Mouse (Mus musculus) frontal cortex, postnatal 36 days (tissue): Measurements from ENCODE around the gene Carnmt1.
A peak's percentile ranks its signal among the peaks of the same experiment; 100 is the strongest.

Source experiments
- DNase-seq, 2 experiments: peaks; one replicate each; pipeline ENCODE4 v3.0.0; 2022; ENCODE audit warnings: low spot score in 2 of 2

Gene Carnmt1

DNA sequence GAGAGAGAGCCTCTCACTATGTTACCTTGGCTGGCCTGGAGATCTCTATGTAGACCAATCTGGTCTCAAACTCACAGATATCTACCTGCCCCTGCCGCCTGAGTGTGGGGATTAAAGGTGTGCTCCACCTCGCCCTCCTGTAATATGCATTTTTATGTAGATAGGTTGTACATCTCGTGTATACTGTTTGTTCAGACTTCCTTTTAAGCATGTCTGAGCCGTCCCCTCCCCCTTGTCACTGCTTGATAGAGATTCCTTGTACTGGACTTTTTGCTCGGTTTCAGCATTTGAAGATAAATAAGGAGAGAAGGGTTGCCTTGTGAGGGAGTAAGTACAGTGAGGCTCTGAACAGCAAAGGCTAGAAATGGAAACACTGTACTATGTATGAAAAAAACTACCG is 17.5 kb upstream of the Carnmt1 start:
- DNase-seq = no peak

DNA sequence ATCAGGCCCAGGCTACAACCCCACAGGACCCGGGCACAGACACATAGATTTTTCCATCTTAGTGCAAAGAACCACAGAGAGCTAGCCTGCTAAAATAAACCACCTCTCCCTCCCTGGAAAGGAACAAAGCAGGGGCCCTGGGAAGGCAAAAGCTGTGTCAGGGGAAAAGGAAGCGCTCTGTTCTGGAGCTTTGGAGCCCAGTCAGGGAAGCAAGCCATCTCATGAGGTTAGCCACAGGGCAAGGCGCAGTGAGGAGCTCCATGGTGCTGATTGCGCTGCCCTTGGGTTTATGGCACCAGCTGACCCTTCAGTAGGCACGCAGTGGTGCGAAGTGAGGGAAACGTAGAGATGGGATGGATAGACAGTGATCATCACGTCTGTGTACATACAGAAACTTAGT is 16.2 kb upstream of the Carnmt1 start:
- no peak for DNase-seq

DNA sequence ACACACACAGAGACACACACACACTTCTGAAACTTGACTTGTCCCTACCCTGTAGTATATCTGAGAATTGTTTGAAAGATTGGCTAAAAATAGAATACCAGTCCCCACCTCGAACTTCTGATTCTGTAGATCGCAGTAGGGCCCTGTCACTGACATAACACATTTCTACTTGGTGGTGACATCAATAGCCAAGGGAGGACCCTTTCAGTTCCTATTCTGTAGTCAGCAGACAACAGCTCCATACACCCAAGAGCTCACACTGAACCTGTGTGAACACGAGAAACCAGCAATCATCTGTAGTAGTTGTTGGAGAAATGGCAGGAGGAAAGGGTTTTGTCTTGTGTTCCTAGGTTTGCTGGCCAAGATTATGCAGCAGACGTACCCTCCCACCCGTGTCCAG is 15.6 kb upstream of the Carnmt1 start:
- no peak for DNase-seq

DNA sequence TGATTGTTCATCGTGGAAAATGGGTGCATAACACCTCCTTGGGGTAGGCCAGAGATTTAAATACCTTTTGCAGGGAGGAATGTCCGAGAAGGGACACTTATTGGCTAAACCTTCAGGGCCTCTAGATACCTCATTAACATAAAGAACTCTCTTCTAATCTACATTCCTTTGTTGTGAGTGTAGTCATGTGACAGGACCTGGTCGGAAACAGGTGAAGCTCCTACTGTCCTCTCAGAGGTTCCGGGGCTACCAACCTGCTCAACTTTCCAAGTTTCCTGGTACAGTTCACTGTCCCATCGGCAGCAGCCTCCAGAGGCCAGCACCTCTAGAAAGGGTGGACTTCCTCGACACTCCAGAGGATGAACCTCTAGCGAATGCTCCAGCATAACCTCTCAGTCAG is 14.6 kb upstream of the Carnmt1 start:
- DNase-seq = no peak

DNA sequence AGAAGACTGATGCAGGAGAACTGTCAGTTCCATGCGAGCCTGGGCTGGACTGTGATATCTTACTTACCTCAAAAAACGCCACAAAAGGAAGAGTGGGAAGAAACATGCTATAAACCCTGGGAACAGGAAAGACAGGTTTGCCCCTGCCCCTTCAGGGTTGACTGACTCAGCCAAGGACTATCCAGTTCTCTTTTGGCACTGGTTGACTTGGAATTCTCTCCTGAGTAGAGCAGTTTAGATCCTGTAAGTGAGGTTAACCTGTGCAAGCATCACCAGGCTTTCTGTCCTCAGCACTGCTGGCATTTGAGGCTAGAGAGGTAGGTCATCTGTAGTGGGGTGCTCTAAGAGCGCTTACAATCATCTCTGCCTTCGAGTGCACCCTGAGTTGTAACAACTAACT is 12.1 kb upstream of the Carnmt1 start:
- DNase-seq = no peak

DNA sequence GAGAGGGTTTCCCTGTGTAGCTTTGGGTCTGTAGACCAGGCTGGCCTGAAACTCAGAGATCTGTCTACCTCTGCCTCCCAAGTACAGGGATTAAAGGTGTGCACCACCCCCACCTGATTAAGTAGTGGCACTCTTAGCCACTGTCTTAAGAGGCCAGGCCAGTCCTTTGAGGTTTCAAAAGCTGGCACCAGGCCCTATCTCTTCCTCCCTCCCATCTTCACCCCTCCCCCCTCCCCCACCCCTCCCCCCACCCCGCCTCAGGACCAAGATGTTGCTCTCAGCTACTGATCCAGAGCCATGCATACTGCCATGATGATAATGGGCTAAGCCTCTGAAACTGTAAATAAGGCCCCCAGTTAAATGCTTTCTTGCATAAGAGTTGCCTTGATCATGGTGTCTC is 11.2 kb upstream of the Carnmt1 start:
- no peak for DNase-seq

DNA sequence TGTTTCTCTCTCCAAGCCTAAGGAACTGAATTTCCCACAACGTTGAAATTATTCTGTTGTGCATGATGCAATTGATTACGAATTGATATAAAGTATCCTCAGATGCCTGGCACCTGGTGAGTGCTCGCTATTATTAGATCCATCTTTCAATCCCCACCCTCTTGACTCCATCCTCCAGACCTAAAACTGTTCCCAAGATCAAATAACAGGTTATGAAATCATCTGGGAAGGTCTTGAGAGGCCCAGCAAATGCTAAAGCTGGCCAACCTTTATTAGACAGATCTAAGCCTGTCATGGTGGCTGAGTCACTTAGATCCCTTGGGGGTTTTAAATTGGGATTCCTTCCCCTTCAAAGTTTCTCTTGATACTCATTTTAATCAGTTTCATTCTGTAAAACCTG is 10.1 kb upstream of the Carnmt1 start:
- DNase-seq = no peak

DNA sequence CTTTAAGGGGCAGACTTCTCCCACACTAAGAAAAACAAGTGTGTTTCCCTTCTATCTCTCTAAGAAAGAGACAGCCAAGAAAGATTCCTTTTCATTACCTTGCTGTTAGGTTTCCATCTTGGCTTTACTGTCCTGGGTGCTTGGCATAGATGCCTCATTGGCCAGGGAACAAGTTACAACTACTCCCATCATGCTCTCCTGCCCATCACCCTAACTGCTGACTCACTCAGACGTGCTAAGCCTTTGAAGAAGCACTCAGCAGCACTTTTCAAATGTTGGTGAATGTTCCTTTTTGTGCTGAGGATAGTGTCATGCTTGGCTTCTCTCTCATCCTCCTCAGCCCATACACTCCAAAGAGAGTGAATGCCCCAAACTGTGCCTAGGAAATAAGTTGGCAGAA is 8.9 kb upstream of the Carnmt1 start:
- DNase-seq = no peak

DNA sequence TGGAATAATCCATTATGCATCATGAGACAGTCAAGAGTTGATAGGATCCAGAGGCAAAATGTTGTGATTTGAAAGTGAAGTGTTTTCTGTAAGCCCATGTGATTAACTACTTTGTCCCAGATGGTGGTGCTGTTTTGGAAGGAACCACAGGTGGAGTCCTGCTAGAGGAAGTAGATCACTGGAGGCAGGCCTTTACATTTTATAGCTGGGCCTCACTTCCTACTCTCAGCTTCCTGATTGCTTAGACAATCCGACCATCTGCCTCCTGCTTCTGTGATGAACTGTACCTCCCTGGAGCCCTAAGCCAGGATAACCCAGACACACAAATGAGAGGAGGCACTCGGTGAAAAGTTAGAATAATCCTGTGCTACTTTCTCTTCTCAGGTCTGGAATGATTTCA is 6.7 kb upstream of the Carnmt1 start:
- DNase-seq = no peak

DNA sequence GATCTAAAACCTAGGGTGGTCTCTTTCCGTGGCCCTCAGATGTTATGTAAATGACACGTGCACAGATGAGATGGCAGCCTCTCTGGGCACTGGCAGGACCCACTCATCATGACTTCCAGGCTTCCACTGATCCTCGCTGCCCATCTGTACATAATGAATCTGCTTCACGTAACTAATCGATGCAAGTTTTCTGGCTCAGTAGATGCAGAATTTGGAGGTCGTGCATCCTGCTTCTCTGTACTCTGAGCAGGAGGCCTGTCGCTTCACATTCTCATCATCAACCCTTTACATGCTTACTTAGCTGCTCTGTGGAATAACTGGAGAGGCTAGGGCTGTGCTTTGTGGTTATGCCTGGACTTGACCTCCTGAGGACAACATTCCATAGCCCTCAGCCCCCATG is 3.6 kb upstream of the Carnmt1 start:
- no peak for DNase-seq

DNA sequence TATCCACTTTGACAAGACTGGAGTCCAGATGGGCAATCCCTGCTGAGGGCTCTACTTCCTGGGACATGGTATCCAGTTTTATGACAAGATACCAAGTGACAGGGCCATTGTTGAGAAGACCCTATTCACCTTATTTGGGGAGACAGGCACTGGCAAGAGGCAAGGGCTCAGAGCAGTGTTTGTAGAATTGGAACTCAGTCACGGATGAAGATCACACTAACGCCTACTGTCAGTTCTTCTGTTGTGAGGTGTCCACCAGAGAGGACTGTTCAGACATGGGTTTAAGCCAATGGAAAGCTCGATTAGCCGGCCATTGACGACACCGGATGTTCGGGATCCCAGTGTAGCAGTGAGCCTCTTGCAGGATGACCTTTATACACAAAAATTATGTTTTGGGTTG is 1.0 kb upstream of the Carnmt1 start:
- DNase-seq = no peak

DNA sequence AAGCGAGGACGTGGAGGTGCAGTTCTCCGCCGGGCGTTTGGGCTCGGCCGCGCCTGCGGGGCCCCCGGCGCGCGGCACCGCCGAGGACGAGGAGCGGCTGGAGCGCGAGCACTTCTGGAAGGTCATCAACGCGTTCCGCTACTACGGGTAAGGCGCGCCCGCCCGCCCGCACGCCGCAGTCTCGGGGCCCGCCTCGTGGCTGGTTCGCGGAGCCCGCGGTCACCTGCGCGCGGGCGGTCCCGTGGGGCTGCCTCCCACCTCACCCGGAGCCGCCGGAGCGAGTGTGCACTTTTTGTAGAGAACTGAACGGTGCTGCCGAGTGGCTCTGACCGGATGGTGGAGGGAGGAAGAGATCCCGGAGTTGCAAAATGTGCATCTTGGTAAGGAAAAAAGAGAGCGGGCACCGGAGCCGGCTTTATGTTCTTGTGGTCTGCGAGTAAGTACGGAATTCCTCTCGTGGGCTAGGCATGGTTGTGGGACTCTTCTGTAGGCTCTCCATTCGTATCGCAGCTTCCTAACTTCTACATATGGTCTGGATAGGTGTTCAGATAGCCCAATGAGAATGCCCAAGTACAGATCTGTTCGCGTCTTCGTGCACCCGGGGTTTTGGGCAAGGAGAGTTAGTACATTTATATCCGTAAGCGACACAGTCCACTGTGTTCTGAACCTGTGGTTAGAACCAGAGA is 635 bp downstream of the Carnmt1 start:
- DNase-seq = peak; percentile 44 to 54

DNA sequence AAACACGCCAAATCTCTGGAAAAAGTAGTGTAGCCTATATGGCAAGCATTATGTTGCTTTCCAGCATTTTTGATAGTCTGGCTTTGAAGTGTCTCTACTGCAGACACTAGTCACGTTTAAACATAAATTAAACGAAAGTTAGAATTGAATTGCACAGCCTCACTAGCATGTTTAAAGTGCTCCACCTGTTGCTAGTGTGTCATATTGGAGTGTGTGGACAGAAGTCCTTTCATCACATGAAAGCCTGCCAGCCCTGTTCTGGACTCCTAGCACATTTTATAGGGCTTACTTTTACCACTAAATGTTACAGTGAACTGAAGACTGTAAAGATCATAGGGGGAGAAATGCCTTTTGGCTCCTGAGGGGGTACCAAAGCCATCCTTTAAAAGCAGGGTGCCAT is 1.9 kb downstream of the Carnmt1 start:
- no peak for DNase-seq

DNA sequence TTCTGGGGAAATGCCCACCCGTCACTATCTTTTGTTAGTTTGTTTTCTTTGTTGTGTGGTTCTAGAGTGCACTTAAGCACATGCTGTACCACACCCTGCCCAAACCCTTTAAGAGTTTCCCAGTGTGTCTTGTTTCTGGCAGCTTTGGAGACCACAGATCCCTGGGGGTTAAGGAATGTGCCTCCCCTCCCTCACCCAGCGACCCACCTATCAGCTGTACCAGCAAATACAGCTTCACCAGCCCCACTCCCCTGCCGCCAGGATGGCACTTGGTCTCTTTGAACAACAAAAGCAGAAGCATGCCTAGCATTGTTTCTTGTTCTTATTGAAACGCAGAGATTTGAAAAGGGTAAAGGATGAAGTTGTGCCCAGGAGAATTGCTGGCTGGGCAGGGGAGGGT is 2.6 kb downstream of the Carnmt1 start:
- DNase-seq = no peak

DNA sequence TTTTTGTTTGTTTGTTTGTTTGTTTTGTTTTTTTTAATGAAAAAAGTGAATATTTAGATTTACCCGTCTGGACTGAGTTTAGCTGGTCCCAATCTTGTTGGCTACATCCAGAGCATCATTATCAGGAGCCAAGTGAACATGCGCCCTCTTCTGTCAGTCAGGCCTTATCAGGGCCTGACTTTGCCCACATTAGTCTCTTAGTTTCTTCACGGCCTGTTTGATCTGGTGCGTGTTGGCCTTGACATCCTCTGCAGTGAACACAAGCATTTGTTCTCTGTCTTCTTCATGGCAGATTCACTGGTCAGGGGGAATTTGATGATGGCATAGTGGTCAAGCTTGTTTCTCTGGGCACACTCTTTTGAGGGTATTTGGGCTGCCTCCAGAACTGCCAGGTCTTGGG is 11.6 kb downstream of the Carnmt1 start:
- no peak for DNase-seq

DNA sequence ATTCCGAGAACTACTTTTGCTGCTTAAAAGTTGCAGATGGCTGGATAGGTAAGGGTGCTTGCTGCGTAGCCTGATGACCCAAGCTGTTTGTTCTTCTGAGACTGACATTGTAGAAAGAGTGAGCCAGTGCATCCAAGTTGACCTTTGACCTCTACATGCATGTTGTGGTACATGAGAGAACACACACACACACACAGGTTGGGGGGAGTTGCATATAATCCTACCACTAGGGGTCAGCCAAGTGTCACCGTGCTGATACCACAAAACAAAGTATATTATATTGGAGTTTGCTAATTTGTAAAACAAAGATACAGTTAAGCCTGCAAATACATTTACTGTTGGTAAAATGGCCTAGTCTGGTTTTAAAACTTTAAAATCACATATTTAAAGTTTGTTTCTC is 17.0 kb downstream of the Carnmt1 start:
- DNase-seq = peak in 1 of 2 experiments; percentile 17

DNA sequence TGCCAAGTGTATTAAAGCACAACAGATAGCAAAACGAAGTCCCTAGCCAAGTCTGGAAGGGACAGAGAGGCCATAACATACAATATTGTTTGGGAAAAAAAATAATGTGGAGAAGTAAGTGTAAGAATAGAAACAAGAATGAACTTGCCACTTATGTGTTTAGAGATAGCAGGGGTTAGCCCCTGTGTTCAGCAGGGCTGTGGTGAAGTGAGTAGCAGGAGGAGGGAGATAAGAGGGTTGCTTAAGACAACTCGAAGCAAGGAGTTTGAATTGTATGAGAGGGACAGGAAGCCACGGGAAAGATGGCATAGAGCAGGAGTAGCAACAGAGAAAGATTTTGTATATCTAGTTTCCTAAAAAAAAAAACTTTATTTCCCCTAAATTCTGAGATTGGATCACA is 21.6 kb downstream of the Carnmt1 start:
- DNase-seq = no peak

DNA sequence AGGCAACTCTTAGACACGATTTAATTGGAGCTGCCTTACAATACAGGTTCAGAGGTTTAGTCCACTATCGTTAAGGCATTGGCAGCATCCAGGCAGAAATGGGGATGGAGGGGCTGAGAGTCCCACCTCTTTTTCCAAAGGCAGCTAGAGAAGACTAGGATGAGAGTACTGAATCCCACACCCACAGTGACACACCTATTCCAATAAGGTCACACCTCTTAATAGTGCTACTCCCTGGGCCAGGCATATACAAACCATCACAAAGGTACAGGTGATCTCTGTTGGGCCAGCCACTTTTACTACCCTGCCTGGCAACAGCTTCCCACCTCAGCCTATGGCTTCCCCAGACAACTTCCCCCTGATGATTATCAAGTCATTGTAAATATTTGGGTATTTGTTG is 22.2 kb downstream of the Carnmt1 start:
- no peak for DNase-seq

DNA sequence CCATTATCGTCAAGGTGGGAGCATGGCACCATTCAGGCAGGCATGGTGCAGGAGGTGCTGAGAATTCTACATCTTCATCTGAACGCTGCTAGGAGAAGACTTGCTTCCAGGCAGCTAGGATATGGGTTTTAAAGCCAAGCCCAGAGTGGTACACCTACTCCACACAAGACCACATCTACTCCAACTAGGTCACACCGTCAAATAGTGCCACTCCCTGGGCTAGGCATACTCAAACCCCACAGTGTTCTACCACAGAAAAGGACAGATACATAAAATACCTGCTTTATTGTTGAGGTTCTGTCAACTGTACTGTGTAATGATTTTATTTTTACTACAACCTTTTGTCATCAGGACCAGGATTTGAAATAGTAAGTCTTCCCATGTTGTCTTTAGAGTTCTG is 24.6 kb downstream of the Carnmt1 start:
- DNase-seq = no peak

DNA sequence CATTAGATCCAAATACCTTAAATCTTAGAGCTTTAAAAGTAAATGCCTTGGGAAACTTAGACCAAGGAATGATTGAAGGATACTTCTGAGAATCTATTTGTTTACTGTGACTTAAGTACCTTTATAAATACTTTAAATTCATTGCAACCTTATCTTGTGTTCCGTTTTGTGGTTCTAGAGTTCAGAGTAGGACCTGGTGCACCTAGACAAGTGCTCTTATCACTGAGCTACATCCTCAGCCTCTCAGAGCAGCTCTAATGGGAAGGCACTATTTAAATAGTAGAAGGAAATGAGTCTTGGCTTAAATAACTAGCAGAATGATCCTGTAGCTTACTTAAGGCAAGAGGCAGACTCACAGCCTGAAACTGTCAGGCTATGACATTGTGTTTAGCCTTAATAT is 25.0 kb downstream of the Carnmt1 start:
- no peak for DNase-seq

DNA sequence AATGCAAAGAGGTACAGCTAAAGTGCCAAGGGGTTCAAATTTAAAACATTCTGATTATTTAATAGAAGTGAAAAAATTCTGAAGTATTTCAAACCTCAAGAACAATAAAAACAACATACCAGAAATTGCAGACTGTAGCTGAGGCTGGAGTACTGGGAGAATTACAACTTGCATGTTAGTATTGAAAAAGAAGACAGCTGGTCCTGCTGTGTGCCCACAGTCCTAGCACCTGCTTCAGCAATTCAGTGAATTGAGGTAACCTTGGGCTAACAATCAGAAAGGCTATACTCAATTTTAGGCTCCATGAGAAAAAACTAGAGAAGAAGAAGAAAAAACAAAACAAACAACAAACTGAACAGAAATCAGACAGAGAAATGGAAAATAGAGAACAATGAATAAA is 37.5 kb downstream of the Carnmt1 start:
- DNase-seq = no peak

DNA sequence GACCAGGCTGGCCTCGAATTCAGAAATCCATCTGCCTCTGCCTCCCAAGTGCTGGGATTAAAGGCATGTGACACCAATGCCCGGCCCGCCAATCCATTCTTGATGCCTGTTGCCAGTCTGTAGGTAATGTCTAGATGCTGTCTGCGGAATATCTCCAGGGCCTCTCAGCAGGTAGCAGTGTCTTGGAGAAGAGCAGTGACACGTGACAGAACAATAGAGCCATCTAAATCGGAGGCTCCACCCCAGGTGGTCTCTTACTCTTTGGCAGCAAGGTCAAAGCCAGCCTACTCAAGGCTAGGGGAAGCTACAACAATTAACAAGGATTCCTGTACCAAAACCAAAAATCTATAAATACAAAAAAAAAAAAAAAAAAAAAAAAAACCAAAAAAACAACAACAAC is 40.3 kb downstream of the Carnmt1 start:
- no peak for DNase-seq

DNA sequence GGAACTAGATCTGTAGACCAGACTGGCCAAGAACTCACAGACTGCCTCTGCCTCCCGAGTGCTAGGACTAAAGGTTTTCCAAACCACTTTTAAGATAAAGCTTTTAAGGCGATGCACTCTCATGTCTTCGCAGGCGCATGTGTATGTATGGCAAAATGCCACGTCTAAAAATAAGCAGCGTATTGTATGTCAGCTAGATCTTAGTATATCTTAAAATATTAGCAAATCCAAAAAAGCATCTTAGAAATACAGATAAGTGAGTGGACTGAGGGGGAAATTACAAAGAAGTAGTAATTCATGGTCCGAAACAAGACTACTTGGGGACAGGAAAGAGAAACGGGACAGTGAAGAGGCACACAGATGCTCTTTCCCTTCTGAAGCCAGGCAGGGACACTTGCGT is 41.0 kb downstream of the Carnmt1 start:
- no peak for DNase-seq

DNA sequence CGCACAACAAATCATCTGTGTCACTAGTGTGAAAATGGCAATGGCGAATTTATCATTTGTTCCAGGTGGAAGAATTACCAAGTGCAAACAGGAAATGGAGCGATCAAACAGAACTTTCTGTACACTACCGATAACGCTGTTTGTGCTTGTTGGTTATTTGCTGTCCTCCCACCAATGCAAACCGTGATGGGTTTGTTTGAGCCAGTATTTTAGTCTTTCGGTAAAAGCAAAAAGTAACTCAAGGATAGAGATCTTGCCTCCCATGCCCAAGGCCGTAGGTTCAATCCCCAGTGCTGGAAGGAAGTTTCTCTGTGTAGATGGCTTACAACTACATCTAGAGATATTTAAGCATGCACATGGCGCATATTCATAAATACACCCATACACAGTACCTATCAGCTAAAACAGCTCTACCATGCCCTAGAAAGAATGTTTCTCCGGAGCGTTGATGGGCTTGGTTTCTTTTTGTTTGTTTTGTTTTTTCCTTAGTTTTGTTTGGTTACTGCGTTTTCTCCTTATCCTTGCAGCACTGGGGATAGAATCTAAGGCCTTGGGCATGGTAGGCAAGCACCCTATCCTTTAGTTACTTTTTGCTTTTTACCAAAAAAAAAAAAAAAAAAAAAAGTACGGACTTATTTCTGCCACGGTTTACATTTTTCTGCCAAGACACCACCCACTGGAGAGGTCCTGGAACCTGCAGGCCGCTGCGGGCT is 41.7 kb downstream of the Carnmt1 start:
- DNase-seq = no peak
